Mouse (Mus musculus) embryo, embryonic 10.5 days (tissue): ENCODE results near the gene Tmsb4x.

Experiments used
- DNase-seq: peaks from one replicate; pipeline ENCODE4 v3.0.0-alpha.2; 2015; ENCODE audit warnings: low spot score

Gene Tmsb4x

GRCm38 (mm10) chrX:167182411-167182810, 26.7 kb downstream of the Tmsb4x start:
- DNase-seq, result no peak

- DNase-seq, result no peak
Observed at GRCm38 (mm10) chrX:167179961-167180642, 29.0 kb downstream of the Tmsb4x start.

- DNase-seq, result no peak
Observed at GRCm38 (mm10) chrX:167179549-167179948, 29.6 kb downstream of the Tmsb4x start.

GRCm38 (mm10) chrX:167175319-167175718, 33.8 kb downstream of the Tmsb4x start:
- no peak for DNase-seq

- no peak for DNase-seq
Observed at GRCm38 (mm10) chrX:167174311-167174710, 34.8 kb downstream of the Tmsb4x start.

GRCm38 (mm10) chrX:167172256-167172655, 36.9 kb downstream of the Tmsb4x start:
- DNase-seq, result no peak

DNA sequence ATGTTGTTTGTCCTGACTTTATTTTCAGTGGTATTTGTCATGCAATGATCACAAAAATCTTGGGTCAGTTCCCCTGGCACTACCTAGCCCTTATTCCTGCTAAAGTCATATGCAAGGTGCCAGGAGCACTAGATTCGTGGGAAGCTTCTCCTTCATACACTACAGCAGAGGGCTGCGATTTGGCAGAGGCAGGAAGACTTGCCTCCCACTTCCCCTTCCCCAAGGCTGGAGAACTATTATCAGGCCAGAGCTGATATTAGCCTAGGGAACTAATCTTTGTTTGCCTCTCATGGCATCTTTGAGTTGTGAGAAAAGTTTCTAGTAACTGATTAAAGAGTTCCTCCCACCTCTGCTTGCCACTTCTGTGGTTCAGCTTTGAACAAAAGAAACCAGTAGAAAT, 37.8 kb downstream of the Tmsb4x start:
- no peak for DNase-seq

- DNase-seq, result no peak
Observed at GRCm38 (mm10) chrX:167167282-167167681, 41.8 kb downstream of the Tmsb4x start.

DNA sequence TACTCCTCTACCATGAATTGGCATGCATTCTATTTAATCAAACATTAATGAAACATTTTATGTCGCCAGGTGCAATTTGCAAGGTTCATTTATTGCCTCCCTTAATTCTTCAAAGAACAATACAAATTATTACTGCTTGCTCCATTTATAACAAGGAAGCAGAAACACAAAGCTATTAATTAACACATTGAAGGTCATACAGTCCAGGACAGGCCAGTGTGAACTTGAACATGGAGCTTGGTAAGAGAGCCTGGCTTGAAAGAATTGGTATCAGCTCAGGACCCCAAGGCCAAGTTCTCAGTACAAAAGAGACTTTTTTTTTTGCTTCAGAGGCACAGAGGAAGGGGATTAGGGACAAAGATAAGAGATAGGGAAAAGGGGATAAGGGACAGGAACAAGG, 43.1 kb downstream of the Tmsb4x start:
- DNase-seq, result no peak

GRCm38 (mm10) chrX:167157691-167158090, 51.4 kb downstream of the Tmsb4x start:
- DNase-seq, result no peak
